In the genomic region with DNA sequence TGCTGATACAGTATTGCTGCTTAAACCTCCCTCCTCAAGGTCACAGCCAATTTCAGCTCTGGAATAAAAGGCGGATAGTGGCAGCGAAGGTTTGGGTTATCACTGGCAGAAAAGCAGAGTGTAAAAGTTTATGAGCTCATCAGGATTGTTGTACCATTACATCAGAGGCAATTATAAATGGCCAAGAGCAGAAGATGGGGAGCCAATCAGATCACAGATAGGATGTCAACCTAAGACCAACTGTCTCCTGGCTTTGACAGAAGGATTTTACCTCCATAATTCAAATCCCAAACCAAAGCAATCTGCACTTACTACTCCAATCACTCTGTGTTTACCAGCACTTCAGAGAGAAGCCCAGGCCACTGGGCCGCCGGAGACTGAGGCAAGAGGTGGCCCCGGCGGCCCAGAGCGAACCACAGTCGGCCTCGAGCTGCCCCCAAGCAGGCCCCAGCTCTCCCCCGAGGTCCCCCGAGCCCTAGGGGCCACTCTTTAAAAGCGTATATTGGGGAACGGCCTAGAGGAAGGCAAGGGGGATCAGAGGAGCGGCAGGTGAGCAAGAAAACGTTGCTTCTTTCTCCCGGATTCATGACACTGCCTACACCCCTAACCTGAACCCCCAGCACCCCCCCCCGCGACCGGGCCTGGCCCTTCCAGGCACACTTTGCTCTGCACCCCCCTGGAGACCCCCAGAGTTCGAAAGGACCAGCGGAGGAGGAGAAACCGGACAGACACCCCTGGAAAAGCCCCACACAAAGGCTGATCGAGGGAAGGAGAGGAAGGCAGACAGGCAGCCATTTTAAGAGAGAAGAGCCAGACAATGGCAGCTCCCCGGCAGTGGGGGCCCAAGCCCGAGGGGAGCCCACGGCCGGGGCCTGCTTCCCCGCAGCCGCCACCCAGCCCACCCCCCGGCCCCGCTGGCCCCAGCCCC, we compare ENCODE assay signal across 7 mouse cellular contexts. TPM values are rescaled to one million over a fixed set of nuclear protein-coding genes. Genes with fewer than 3 reads are reported as not detected.
A peak's percentile ranks its signal among the peaks of the same experiment; 100 is the strongest.
DNase-seq lines count a peak whose midpoint lies in the region.

No protein-coding gene starts in this region.

- peak overlapping the region; percentile 59 for H3K27ac ChIP-seq in brown adipose tissue, adult 24 weeks (replicated peaks; ENCODE audit: low read depth, low read length)
- H3K27ac ChIP-seq in forebrain, embryonic 10.5 days = peak overlapping the region; percentile 100

- H3K4me3 ChIP-seq in brown adipose tissue, adult 24 weeks (ENCODE audit: insufficient read depth, low read depth, low read length) = peak overlapping the region; percentile 90
- H3K4me3 ChIP-seq in forebrain, embryonic 10.5 days = peak overlapping the region; percentile 100

- H3K4me1 ChIP-seq in brown adipose tissue, adult 24 weeks (ENCODE audit: control insufficient read depth, insufficient read depth, insufficient read length, low read length) = peaks cover 12% of the 10 kb centered on the region; the same call in 1 of the 2 replicates
- H3K4me1 ChIP-seq in forebrain, embryonic 10.5 days = peaks cover 62% of the 10 kb centered on the region

- intact Hi-C loops in heart, postnatal 14 days (cut with DNase I) = loop anchor here (2.0 to 10.0 kb wide), 3 partner anchors 21 to 157 kb away; no protein-coding TSS in a partner anchor

- peaks cover 41% of the 10 kb centered on the region for H3K36me3 ChIP-seq in forebrain, embryonic 10.5 days (replicated peaks)

- H3K9me3 ChIP-seq in forebrain, embryonic 10.5 days = no peaks in the 10 kb centered on the region

- WGBS in forebrain, embryonic 10.5 days = 1% methylated on average over 31 of the region's 31 CpGs
- under 1% methylated on average over 30 of the region's 31 CpGs for WGBS in large intestine, adult 2 months

- DNase-seq in MEL-GATA-1-ER (ENCODE audit: extremely low read depth, low read depth) = peak; percentile 88
- peak; percentile 52 for DNase-seq in forebrain, embryonic 10.5 days (ENCODE audit: extremely low spot score, low spot score)
- peak; percentile 39 to 48 for DNase-seq in heart, postnatal 14 days
- peak; percentile 80 for DNase-seq in large intestine, adult 2 months (ENCODE audit: low read depth, low spot score)
- peak; percentile 71 for DNase-seq in lung, postnatal 10 days
- DNase-seq in retina, embryonic 14.5 days (ENCODE audit: low spot score) = peak; percentile 82

- no peaks in the 10 kb centered on the region for H3K27me3 ChIP-seq in forebrain, embryonic 10.5 days (ENCODE audit: poor library complexity, severe bottlenecking)

RNA-seq across cellular contexts. Expression of a gene that starts 4.8 kb away (rescaled TPM):
- 13.5 and 18.7 TPM in 2 replicates for polyA plus RNA-seq in brown adipose tissue, adult 24 weeks (2012; ENCODE audit: insufficient read depth, insufficient read length, missing spikeins)
- 35.3 and 38.8 TPM in 2 replicates for polyA plus RNA-seq in forebrain, embryonic 10.5 days (2016; fragmentation: Nextera tagmentation; extraction: Ambion mirVana)
- total RNA-seq in heart, postnatal 14 days (2021) = 10 to 100 TPM; 45.2 to 48.8 TPM
- polyA plus RNA-seq in large intestine, adult 2 months (2012; rRNA removed) = 25.2 and 39.5 TPM in 2 replicates

Comparison
In these comparisons a context has a peak if more than half of its experiments do, and no peak if none do; other contexts are left out.
1. Peak in every context shown above with its lines: DNase-seq, H3K4me3 ChIP-seq and H3K27ac ChIP-seq.